Mouse (Mus musculus): ENCODE data around the gene Ciita. TPM values are rescaled to one million over a fixed set of nuclear protein-coding genes. Genes with fewer than 3 reads are reported as not detected.

Gene Ciita
- polyA plus RNA-seq, 1 experiment from 2014 or later, result 0.30 TPM

DNA sequence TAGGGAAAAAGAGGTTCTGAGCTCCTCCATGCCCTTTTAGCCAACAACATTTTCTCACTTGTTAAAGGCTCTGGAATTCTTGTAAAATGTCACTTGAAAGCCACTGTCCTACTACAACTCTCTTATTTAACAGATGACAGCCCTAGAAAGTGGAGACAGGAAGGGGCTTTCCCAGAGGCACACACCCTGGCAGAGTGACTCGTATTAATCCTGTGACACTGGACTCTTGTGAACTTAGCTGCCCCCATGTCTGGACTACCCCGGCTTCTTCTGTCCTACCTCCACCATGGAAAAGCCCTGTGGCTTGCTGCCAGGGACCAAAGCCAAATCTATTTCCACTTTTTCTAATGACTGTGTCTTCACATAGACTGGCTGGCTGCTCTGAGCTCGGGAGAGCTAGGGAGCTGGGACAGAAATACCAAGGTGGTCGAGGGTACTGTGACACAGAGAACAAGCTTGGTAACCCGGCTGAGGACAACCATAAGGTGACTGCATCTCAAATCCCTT, 18.3 kb downstream of the Ciita start:
- Histone ChIP-seq H3K4me1 (no peaks in the 10 kb centered on the region), H3K27me3 (no peaks in the 10 kb centered on the region; the same call in 1 of the 2 replicates), H3K27ac (no peak overlapping the region), H3K4me3 (no peak overlapping the region), H3K4me2 (no peak overlapping the region), H3K9me3 (no peaks in the 10 kb centered on the region), H3K9ac (no peak overlapping the region), H3K36me3 (no peaks in the 10 kb centered on the region)
- no peak for ATAC-seq (ENCODE audit: insufficient number of reproducible peaks, insufficient read depth, low FRiP score, low TSS enrichment, low read depth)
- 69% methylated on average over 5 of the region's 5 CpGs for WGBS

DNA sequence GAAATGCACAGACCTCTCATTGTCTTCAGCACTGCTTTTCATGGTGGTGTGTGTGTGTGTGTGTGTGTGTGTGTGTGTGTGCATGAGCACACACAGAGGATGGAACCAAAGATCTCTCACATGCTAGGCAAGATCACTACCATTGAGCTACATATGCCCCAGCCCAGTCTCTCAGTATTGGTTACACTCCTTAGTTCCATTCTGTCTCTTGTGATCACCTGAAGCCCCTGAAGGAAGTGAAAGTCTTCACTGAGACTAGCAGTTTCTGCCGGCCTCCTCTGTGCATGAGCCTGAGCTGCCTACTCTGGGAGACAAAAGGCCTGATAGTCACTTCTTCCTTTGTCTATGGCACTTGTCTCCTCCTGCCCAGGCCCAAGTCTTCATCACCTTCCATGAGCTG, 19.3 kb downstream of the Ciita start:
- no peaks in the 10 kb centered on the region for H3K4me1 ChIP-seq

DNA sequence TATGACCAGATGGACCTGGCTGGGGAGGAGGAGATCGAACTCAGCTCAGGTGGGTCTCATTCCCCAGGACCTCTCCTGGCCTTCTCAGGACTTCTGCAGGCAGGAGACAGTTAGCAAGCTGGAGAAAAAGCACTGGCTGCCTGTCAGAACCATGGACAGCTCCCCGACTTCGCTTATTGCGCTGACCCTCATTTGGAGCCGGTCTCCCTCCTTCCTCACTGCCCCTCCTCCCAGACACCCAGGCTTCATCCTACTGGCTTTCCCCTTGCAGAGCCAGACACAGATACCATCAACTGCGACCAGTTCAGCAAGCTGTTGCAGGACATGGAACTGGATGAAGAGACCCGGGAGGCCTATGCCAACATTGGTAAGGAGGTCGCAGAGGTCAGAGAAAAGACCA, 22.0 kb downstream of the Ciita start:
- Histone ChIP-seq H3K9ac (no peak overlapping the region), H3K4me3 (no peak overlapping the region), H3K27me3 (peaks cover 4% of the 10 kb centered on the region; the same call in 1 of the 2 replicates), H3K4me1 (no peaks in the 10 kb centered on the region), H3K9me3 (no peaks in the 10 kb centered on the region), H3K27ac (no peak overlapping the region), H3K4me2 (no peak overlapping the region), H3K36me3 (no peaks in the 10 kb centered on the region)
- ATAC-seq (ENCODE audit: insufficient number of reproducible peaks, insufficient read depth, low FRiP score, low TSS enrichment, low read depth), result 0 out of 2 replicates have a peak, but pooled peaks have one; percentile 12
- WGBS, result 9% methylated on average over 8 of the region's 8 CpGs

More for the DNA sequence above, 19.3 kb downstream of the Ciita start:
- no peak overlapping the region for H3K27ac ChIP-seq
- no peaks in the 10 kb centered on the region for H3K36me3 ChIP-seq
- no peak overlapping the region for H3K4me3 ChIP-seq
- H3K4me2 ChIP-seq, result no peak overlapping the region
- H3K9ac ChIP-seq, result no peak overlapping the region
- no peak for ATAC-seq (ENCODE audit: insufficient number of reproducible peaks, insufficient read depth, low FRiP score, low TSS enrichment, low read depth)
- WGBS, result 37% methylated on average over 1 of the region's 1 CpGs
- H3K9me3 ChIP-seq, result no peaks in the 10 kb centered on the region
- H3K27me3 ChIP-seq, result no peaks in the 10 kb centered on the region; the same call in 1 of the 2 replicates

DNA sequence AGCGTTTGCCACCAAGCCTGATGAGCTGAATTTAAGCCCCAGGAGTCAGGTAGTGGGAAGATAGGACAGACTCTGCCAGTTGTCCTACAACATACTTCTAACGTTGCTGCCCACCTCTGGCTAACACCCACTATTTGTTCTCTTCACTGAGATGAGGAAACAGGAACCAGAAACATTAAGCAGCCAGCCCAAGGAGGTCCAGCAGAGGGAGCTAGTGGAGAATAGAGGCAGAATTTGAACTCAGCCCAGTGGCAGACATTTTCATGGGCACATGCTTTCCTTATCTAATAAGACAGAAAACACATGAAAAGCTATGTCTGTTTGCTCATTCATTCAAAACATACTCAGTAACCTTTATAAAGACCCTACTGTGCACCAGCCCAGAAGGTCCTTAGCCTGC, 23.2 kb downstream of the Ciita start:
- H3K4me1 ChIP-seq, result no peaks in the 10 kb centered on the region
- WGBS, result 78% methylated on average over 2 of the region's 2 CpGs
- no peak overlapping the region for H3K9ac ChIP-seq
- no peak overlapping the region for H3K27ac ChIP-seq
- ATAC-seq (ENCODE audit: insufficient number of reproducible peaks, insufficient read depth, low FRiP score, low TSS enrichment, low read depth), result no peak
- H3K4me3 ChIP-seq, result no peak overlapping the region
- H3K27me3 ChIP-seq, result peaks cover 4% of the 10 kb centered on the region; the same call in 1 of the 2 replicates
- no peak overlapping the region for H3K4me2 ChIP-seq
- H3K9me3 ChIP-seq, result no peaks in the 10 kb centered on the region
- no peaks in the 10 kb centered on the region for H3K36me3 ChIP-seq

DNA sequence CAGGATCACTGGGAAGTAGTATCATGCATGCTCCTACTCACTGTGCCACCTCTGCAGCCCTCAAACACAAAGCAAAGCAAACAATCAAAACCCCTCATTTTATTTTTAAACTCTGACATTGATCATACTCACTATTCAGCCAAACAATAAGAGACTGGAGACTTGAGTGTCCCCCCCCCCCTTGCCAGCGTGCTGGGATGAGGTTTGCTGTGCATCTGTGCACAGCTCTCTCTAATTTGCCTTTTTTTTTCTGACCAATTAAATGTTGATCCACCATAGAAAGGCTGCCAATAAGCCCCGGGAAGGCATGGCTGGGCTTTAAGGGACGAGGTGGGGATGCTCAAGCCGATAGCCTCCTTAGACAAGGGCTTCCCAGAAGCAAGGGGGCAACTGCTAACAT, 27.6 kb downstream of the Ciita start:
- Histone ChIP-seq H3K27ac (no peak overlapping the region), H3K4me1 (no peaks in the 10 kb centered on the region), H3K4me2 (no peak overlapping the region), H3K9me3 (no peaks in the 10 kb centered on the region), H3K9ac (no peak overlapping the region), H3K4me3 (no peak overlapping the region), H3K27me3 (peaks cover 4% of the 10 kb centered on the region; the same call in 1 of the 2 replicates), H3K36me3 (no peaks in the 10 kb centered on the region)
- no peak for ATAC-seq (ENCODE audit: insufficient number of reproducible peaks, insufficient read depth, low FRiP score, low TSS enrichment, low read depth)
- WGBS, result 60% methylated on average over 4 of the region's 4 CpGs

DNA sequence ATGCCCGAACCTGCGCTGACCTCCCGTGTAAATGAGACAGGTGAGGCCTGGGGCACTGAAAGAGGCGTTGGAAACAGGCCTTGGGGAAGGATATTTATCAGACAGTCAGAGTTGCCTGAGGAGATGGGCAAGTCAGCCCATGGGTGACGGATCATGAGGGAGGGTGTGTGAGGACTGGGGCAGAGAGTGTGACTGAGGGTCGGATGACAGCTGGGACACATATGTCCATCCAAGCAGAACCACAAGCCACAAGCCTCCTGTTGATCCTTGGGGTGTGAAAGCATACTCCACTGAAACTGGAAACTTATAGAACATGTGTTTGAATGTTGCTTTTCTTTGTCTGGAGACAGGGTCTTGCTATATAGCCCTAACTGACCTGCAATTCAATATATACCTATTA, 28.8 kb downstream of the Ciita start:
- no peaks in the 10 kb centered on the region for H3K36me3 ChIP-seq
- WGBS, result 41% methylated on average over 6 of the region's 6 CpGs
- H3K4me1 ChIP-seq, result no peaks in the 10 kb centered on the region
- no peaks in the 10 kb centered on the region for H3K9me3 ChIP-seq
- no peak overlapping the region for H3K4me3 ChIP-seq
- H3K27ac ChIP-seq, result no peak overlapping the region
- H3K27me3 ChIP-seq, result peaks cover 4% of the 10 kb centered on the region; the same call in 1 of the 2 replicates
- ATAC-seq (ENCODE audit: insufficient number of reproducible peaks, insufficient read depth, low FRiP score, low TSS enrichment, low read depth), result no peak
- H3K9ac ChIP-seq, result no peak overlapping the region
- H3K4me2 ChIP-seq, result no peak overlapping the region

DNA sequence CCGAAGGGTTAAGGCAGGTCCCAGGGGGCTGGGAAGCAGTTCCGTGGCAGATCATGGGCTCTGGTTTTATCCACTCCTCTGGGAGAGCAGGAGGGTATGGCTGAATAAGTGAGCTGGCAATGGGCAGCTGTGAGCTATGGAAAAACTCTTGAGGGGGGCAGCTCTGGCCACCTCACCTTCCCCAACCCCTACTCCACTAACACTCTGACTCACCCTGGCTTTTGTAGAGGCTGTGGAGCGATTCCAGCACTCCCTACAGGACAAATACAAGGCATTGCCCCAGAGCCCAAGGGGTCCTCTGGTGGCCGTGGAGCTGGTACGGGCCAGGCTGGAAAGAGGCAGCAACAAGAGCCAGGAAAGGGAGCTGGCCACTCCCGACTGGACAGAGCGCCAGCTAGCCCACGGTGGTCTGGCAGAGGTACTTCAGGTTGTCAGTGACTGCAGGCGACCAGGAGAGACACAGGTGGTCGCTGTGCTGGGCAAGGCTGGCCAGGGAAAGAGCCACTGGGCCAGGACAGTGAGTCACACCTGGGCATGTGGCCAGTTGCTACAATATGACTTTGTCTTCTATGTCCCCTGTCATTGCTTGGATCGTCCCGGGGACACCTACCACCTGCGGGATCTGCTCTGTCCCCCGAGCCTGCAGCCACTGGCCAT, 30.7 kb downstream of the Ciita start:
- Histone ChIP-seq H3K9me3 (no peaks in the 10 kb centered on the region), H3K27ac (no peak overlapping the region), H3K9ac (no peak overlapping the region), H3K4me3 (no peak overlapping the region), H3K36me3 (no peaks in the 10 kb centered on the region), H3K4me2 (no peak overlapping the region), H3K4me1 (no peaks in the 10 kb centered on the region), H3K27me3 (peaks cover 4% of the 10 kb centered on the region; the same call in 1 of the 2 replicates)
- no peak for ATAC-seq (ENCODE audit: insufficient number of reproducible peaks, insufficient read depth, low FRiP score, low TSS enrichment, low read depth)
- 57% methylated on average over 14 of the region's 14 CpGs for WGBS

DNA sequence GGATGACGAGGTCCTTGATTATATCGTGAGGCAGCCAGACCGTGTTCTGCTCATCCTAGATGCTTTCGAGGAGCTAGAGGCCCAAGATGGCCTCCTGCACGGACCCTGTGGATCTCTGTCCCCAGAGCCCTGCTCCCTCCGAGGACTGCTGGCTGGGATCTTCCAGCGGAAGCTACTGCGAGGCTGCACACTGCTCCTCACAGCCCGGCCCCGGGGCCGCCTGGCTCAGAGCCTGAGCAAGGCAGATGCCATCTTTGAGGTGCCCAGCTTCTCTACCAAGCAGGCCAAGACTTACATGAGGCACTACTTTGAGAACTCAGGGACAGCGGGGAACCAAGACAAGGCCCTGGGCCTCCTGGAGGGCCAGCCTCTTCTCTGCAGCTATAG, 31.3 kb downstream of the Ciita start:
- H3K4me2 ChIP-seq, result no peak overlapping the region
- no peak overlapping the region for H3K27ac ChIP-seq
- no peak overlapping the region for H3K4me3 ChIP-seq
- no peak overlapping the region for H3K9ac ChIP-seq
- no peak for ATAC-seq (ENCODE audit: insufficient number of reproducible peaks, insufficient read depth, low FRiP score, low TSS enrichment, low read depth)
- H3K9me3 ChIP-seq, result no peaks in the 10 kb centered on the region
- H3K4me1 ChIP-seq, result no peaks in the 10 kb centered on the region
- peaks cover 3% of the 10 kb centered on the region; the same call in 1 of the 2 replicates for H3K27me3 ChIP-seq
- H3K36me3 ChIP-seq, result no peaks in the 10 kb centered on the region
- WGBS, result 85% methylated on average over 12 of the region's 12 CpGs

DNA sequence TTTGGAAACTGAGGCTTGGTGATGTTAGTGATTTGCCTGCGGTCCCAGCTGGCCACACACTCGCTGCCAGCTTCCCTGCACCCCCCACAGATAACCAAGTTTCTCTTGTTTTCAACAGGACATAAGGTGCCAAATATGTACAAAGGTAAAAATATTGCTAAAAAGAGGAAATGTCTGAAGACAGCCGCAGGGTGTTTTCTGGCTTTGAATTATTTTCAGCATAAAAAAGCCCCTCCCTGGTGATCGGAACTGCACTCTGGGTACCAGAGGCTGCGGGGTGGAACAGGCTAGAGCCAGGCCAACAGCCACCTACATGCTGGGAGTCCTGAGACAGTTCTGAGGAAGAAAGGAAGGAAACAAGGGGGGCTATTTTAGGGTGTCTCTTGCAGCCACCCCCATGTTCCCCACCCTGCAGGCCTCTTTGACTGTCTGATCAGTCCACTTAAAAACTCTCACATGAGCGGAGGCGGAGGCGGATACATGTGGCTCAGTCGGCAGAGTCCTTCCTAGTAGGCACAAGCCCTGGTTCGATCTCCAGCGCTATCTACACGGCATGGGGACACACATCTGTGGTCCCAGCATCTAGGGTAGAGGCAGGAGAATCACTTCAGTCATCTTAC, 36.2 kb downstream of the Ciita start:
- 84% methylated on average over 12 of the region's 12 CpGs for WGBS
- Histone ChIP-seq H3K4me1 (peaks cover 6% of the 10 kb centered on the region; the same call in 1 of the 2 replicates), H3K27ac (no peak overlapping the region), H3K27me3 (no peaks in the 10 kb centered on the region), H3K9me3 (no peaks in the 10 kb centered on the region), H3K4me2 (no peak overlapping the region), H3K9ac (no peak overlapping the region), H3K4me3 (no peak overlapping the region), H3K36me3 (no peaks in the 10 kb centered on the region)
- ATAC-seq (ENCODE audit: insufficient number of reproducible peaks, insufficient read depth, low FRiP score, low TSS enrichment, low read depth), result no peak

DNA sequence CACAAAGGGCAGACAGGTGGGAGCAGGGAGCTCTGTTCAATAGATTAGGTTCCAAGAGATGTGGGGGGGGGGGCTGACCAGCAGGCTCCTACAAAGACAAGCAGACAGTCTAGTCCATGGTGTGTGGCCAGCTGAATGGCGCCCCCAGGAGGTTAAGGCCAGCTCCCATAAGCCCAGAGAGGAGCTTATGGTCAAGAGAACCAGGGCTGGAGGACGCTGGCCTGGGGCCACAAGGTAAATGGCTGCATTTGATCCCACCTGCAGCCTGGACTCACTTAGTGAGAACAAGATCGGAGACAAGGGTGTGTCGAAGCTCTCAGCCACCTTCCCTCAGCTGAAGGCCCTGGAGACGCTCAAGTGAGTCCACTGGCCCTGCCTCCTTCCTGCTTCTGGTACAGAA, 38.2 kb downstream of the Ciita start:
- WGBS, result 40% methylated on average over 5 of the region's 5 CpGs
- no peaks in the 10 kb centered on the region for H3K9me3 ChIP-seq
- H3K9ac ChIP-seq, result no peak overlapping the region
- no peak overlapping the region for H3K4me3 ChIP-seq
- no peaks in the 10 kb centered on the region for H3K36me3 ChIP-seq
- peaks cover 9% of the 10 kb centered on the region; the same call in 1 of the 2 replicates for H3K4me1 ChIP-seq
- H3K27ac ChIP-seq, result no peak overlapping the region
- no peak for ATAC-seq (ENCODE audit: insufficient number of reproducible peaks, insufficient read depth, low FRiP score, low TSS enrichment, low read depth)
- H3K4me2 ChIP-seq, result no peak overlapping the region
- no peaks in the 10 kb centered on the region for H3K27me3 ChIP-seq

DNA sequence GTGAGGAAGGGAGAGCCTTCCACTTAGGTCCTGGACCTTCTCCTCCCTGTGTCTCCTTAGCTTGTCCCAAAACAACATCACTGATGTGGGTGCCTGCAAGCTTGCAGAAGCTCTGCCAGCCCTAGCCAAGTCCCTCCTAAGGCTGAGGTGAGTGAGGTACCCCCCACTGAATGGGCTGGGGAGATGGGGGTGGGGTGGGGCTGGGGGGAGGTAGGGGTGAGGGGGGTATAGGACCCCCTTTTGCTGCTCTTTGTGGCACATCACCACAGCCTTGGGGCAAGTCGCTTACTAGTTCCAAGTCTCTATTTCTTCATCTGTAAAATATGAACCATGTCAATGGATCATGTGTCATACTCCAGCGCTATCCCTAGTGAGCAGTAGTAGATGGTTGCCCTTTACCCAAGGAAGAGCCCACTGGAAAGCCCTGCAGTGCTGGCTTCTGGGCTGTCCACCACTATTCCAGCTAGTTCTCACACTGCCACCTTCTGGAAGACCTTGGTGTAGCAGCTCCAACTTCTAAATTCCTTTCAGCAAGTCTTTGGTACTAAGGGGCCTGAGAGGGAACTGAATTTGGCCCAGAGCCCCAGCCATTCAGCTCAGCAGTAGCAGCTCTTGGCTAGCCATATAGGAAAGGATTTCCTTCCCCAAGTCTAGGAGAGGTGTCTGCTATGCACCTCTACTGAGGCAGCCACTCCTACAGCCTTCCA, 41.2 kb downstream of the Ciita start:
- H3K9ac ChIP-seq, result no peak overlapping the region
- no peak for ATAC-seq (ENCODE audit: insufficient number of reproducible peaks, insufficient read depth, low FRiP score, low TSS enrichment, low read depth)
- WGBS, result 49% methylated on average over 2 of the region's 2 CpGs

More for the DNA sequence above, 41.2 kb downstream of the Ciita start:
- Histone ChIP-seq H3K36me3 (no peaks in the 10 kb centered on the region), H3K4me1 (peaks cover 9% of the 10 kb centered on the region; the same call in 1 of the 2 replicates), H3K4me2 (no peak overlapping the region), H3K27me3 (no peaks in the 10 kb centered on the region), H3K4me3 (no peak overlapping the region), H3K9me3 (no peaks in the 10 kb centered on the region), H3K27ac (no peak overlapping the region)
